Mouse (Mus musculus) limb, embryonic 11.5 days (tissue): Measurements from ENCODE around the gene Prss33. TPM values are rescaled to one million over a fixed set of nuclear protein-coding genes. Genes with fewer than 3 reads are reported as not detected.
"Not testable (repeated sequence)": the region's sequence is repeated elsewhere in the genome, so short reads cannot be mapped to it uniquely, and the experiment has no call there.

Source experiments
- ATAC-seq: fragments of 200-750 bp; cut with Nextera tagmentation; 2 replicates; pipeline ENCODE4 v1.8.0; 2017; ENCODE audit warnings: low read depth; ENCODE audit not compliant: insufficient number of reproducible peaks, low FRiP score, low TSS enrichment
- DNase-seq: peaks from one replicate; pipeline ENCODE4 v3.0.0-alpha.2; 2015; ENCODE audit warnings: low spot score
- H3K27ac ChIP-seq: fragments of 300-500 bp; sonication (generic); replicated peaks from 2 replicates; pipeline ENCODE4 v1.5.1; 2014; ENCODE audit warnings: low read depth, mild to moderate bottlenecking, low read length
- H3K27me3 ChIP-seq: fragments of 300-500 bp; sonication (generic); 2 replicates; pipeline ENCODE4 v1.6.1; 2014; ENCODE audit warnings: mild to moderate bottlenecking, low read length, mixed read lengths; ENCODE audit not compliant: control insufficient read depth, insufficient read depth
- H3K36me3 ChIP-seq: fragments of 300-500 bp; sonication (generic); 2 replicates; pipeline ENCODE4 v1.6.1; 2014; ENCODE audit warnings: mild to moderate bottlenecking, low read length, moderate library complexity, mixed read lengths; ENCODE audit not compliant: control insufficient read depth, insufficient read depth
- H3K4me1 ChIP-seq: fragments of 300-500 bp; sonication (generic); 2 replicates; pipeline ENCODE4 v1.6.1; 2014; ENCODE audit warnings: low read length, mixed read lengths; ENCODE audit not compliant: control insufficient read depth, insufficient read depth
- H3K4me2 ChIP-seq: fragments of 300-500 bp; sonication (generic); 2 replicates; pipeline ENCODE4 v1.6.1; 2014; ENCODE audit warnings: low read depth, mild to moderate bottlenecking, moderate library complexity; ENCODE audit not compliant: severe bottlenecking
- H3K4me3 ChIP-seq: fragments of 300-500 bp; sonication (generic); 2 replicates; pipeline ENCODE4 v1.5.1; 2014; ENCODE audit warnings: low read depth, low read length
- H3K9ac ChIP-seq: fragments of 300-500 bp; sonication (generic); 2 replicates; pipeline ENCODE4 v1.6.1; 2014; ENCODE audit warnings: mild to moderate bottlenecking, low read length
- H3K9me3 ChIP-seq: fragments of 300-500 bp; sonication (generic); 2 replicates; pipeline ENCODE4 v1.6.1; 2016; ENCODE audit warnings: low read length; ENCODE audit not compliant: control insufficient read depth
- WGBS: fragments of 180-500 bp; shearing (Covaris S2); extraction: QIAGEN DNeasy Blood & Tissue Kit; methylation state at CpG from one replicate; pipeline ENCODE4 v1.1.7; 2014; 5-methylcytosine and 5-hydroxymethylcytosine counted together
- polyA plus RNA-seq: library from polyadenylated mRNA; unstranded; fragments of >200 nt; fragmentation: Nextera tagmentation; extraction: Ambion mirVana; gene quantifications from 2 replicates; pipeline ENCODE4 v1.2.1, GENCODE M21; 2014

The Prss33 gene
- polyA plus RNA-seq, result not detected in 2 replicates

DNA sequence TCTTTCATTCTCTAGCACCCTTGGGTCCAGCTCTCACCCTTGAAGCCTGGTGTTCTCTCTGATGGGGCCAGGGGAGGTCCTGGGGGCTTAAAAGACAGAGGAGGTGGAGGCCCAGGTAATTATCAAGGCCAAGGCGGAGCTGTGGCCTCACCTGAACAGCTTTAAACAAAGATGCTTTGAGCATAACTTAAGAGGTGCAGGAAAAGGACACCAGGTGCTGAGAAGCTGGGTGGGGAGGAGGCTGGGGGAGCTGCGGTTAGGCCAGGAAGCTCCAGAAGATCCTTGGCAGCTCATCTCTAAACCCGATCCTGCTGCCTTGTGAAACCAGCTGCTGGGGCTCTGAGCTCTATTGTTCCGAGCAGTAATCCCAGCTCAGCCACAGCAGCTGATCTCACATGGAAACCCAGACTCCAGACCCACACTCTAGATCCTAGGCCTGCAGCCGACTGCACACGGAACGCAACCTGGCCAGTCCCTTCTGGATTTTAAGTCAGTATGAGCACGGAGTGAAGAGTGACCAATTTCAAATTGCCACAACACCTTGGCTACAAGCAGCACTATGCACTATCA lies at the start of gene Prss33:
TSS of gene Prss33 (minus strand) at position 51 of the 570 bp plus-strand sequence.
- Histone ChIP-seq H3K4me3 (no peak within 1 kb of the TSS), H3K4me2 (no peak within 1 kb of the TSS), H3K36me3 (no peaks in the 10 kb centered on the region), H3K9ac (no peak within 1 kb of the TSS), H3K9me3 (no peaks in the 10 kb centered on the region; the same call in 1 of the 2 replicates), H3K27me3 (peaks cover 2% of the 10 kb centered on the region; the same call in 1 of the 2 replicates), H3K4me1 (no peaks in the 10 kb centered on the region), H3K27ac (no peak within 1 kb of the TSS)
- ATAC-seq, result no peak
- DNase-seq, result no peak
- 77% methylated on average over 8 of the region's 8 CpGs for WGBS

DNA sequence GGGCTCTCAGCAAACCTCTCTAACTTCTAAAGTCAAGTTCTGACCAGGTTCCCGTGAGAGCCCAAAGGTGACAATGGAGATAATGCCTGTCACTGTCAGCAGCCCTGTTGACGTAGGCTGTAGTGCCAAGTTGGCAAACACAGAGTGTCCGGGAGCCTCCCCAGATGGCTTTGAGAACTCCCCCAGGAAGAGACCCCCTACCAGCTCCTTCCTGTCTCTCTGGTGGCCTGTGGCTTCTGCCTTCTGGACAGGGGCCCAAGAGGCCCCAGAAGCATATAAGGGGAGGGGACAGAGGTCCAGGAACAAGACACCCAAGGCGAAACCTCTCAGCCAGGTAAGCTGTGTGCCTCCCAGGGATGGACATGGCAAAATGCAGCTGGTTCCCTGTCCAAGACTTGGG lies 44.7 kb upstream of the Prss33 start, which contains the start of the genes Dcpp1 and Dcpp2:
TSS of gene Dcpp1 (plus strand) at position 301 of the 400 bp plus-strand sequence.
TSS of gene Dcpp2 (plus strand) at position 305 of the 400 bp plus-strand sequence.
- H3K36me3 ChIP-seq, H3K27ac ChIP-seq, H3K9me3 ChIP-seq, H3K4me3 ChIP-seq, H3K4me1 ChIP-seq, H3K9ac ChIP-seq, ATAC-seq, DNase-seq, H3K27me3 ChIP-seq, H3K4me2 ChIP-seq: not testable (repeated sequence)
- 76% methylated on average over 4 of the region's 4 CpGs for WGBS

DNA sequence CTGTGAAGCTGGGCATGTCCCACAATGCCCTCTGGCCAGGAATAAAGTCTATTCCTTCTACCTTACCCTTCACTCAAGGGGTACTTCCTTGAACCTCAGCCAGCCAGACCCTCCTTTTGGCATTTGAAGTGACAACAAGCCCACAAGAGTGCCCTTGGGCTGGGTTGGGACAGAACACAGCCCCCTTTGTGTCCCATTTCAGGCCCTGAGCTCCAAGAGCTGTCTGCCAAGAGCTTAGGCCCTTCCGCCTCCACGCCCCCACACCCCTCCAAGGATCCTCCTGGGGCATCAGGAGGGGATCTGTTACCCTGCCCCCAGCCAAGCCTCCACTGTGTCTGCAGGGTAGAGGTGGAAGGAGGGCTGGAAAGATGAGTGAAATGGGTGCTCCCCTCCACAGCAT lies 41.3 kb upstream of the Prss33 start:
- H3K27ac ChIP-seq, result no peak overlapping the region
- ATAC-seq, result no peak
- no peaks in the 10 kb centered on the region for H3K9me3 ChIP-seq
- WGBS, result 94% methylated on average over 2 of the region's 2 CpGs
- H3K27me3 ChIP-seq, result no peaks in the 10 kb centered on the region
- no peak overlapping the region for H3K4me2 ChIP-seq
- H3K4me1 ChIP-seq, result no peaks in the 10 kb centered on the region
- DNase-seq, result no peak
- no peak overlapping the region for H3K9ac ChIP-seq
- H3K4me3 ChIP-seq, result no peak overlapping the region
- H3K36me3 ChIP-seq, result no peaks in the 10 kb centered on the region

DNA sequence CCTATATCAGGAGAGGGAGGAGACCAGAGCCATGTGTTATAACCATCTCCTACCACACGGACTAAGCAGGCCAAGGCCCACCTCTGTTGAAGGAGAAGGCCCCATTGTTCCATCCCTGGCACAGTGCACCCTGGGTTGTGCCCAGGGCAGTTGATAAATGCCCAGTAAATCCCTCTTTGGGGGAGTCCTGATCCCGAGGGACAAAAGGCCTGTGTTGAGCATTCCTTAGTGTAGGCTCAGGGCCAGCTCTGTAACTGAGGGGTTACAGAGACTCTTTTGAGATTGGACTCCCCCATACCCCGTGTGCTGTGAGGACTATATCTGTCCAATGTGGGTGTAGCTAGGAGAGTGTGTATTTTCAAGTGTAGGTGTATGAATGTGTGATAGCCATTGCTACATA lies 40.9 kb upstream of the Prss33 start:
- H3K9me3 ChIP-seq, result no peaks in the 10 kb centered on the region
- H3K36me3 ChIP-seq, result no peaks in the 10 kb centered on the region
- ATAC-seq, result no peak
- no peaks in the 10 kb centered on the region for H3K4me1 ChIP-seq
- no peak overlapping the region for H3K4me2 ChIP-seq
- H3K27me3 ChIP-seq, result no peaks in the 10 kb centered on the region
- DNase-seq, result no peak
- H3K9ac ChIP-seq, result no peak overlapping the region
- H3K4me3 ChIP-seq, result no peak overlapping the region
- no peak overlapping the region for H3K27ac ChIP-seq
- WGBS, result 72% methylated on average over 3 of the region's 3 CpGs

DNA sequence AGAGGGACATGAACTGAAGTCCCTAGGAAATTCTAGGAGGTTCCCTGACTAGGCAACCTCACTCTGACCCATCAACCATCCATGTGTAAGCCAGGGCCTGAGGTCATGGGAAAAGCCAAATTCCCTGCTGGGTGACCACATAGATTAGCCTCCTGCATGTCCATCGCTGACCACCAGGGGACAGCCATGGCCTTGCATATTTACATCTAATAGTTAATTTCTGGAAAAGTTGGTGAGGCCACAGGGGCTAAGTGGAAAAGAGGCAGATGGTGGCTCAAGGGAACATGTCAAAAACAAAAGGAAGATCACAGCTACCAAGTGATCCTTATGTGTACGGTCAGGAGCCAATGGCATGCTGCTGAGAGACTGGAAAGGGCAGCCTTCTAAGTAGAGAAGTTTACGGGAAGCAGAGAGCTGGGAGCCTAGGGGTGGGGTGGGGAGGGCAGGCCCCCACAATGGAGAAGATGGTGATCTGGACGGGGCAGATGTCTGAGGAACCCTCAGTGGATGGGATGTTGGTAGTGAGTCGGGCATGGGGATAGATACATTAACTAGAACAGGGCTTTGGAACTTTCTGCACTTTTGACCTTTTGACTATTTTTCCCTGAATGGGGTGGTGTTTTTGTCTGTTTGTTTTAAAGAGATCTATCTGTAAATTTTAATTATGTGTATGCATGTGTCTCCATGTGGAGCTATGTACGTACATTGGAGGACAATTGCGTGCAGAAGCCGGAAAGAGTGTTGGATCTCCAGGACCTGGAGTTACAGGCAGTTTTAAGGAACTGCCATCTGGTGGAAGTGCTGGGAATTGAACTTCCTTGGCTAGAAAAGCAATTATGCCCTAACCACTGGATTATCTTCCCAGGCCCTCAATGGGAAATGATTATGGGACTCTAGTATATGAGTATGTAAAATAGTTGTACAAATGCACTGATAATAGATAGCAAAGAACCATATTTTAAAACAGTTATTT lies 38.3 kb upstream of the Prss33 start:
- Histone ChIP-seq H3K27me3 (no peaks in the 10 kb centered on the region), H3K4me1 (no peaks in the 10 kb centered on the region), H3K9me3 (no peaks in the 10 kb centered on the region), H3K36me3 (no peaks in the 10 kb centered on the region), H3K4me3 (no peak overlapping the region), H3K9ac (no peak overlapping the region), H3K27ac (no peak overlapping the region), H3K4me2 (no peak overlapping the region)
- ATAC-seq, result no peak
- WGBS, result 51% methylated on average over 8 of the region's 8 CpGs
- DNase-seq, result peak; percentile 66

DNA sequence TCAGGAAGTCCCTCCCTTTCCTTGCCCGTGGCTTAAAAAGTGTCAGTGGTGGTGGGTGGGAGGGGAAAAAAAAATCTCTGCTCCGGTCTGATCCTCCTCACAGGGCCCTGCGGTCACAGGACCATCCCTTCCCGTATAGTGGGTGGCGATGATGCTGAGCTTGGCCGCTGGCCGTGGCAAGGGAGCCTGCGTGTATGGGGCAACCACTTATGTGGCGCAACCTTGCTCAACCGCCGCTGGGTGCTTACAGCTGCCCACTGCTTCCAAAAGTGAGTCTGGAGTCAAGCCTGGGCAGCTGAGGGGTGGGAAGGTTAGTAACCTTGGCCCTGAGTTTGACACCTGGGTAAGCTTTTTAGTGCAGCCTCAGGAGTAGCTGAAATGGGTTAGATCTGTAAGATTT lies 32.7 kb upstream of the Prss33 start:
- Histone ChIP-seq H3K4me2 (no peak overlapping the region), H3K36me3 (no peaks in the 10 kb centered on the region), H3K9me3 (no peaks in the 10 kb centered on the region), H3K4me1 (no peaks in the 10 kb centered on the region), H3K9ac (no peak overlapping the region), H3K27ac (no peak overlapping the region), H3K27me3 (no peaks in the 10 kb centered on the region), H3K4me3 (no peak overlapping the region)
- ATAC-seq (no peak), DNase-seq (no peak)
- WGBS, result 89% methylated on average over 11 of the region's 11 CpGs

DNA sequence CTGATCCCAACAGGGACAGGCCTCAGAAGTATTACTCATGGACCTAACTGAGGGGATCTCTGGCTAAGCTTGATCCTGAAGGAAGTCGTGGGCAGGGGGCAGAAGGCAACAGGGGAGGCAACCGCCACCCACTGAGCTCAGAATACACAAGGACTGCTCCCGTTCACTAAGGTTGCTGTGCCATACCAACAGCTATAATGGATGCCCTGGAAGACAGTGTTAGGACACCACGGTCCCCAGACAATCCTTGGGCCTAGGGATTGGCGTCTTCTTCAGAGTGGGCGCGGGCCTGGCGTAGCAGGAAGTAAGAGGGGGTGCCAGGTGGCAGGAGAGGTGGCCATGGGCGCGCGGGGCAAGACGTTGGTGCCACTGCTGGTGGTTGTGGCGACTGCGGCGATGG lies 31.9 kb upstream of the Prss33 start, which contains the start of gene Prss21:
TSS of gene Prss21 (plus strand) at position 301 of the 400 bp plus-strand sequence.
- ATAC-seq (no peak), DNase-seq (no peak)
- no peak within 1 kb of the TSS for H3K9ac ChIP-seq
- no peaks in the 10 kb centered on the region for H3K36me3 ChIP-seq
- H3K27ac ChIP-seq, result no peak within 1 kb of the TSS
- no peaks in the 10 kb centered on the region for H3K4me1 ChIP-seq
- H3K4me2 ChIP-seq, result no peak within 1 kb of the TSS
- H3K4me3 ChIP-seq, result no peak within 1 kb of the TSS
- WGBS, result 81% methylated on average over 15 of the region's 15 CpGs
- no peaks in the 10 kb centered on the region for H3K9me3 ChIP-seq
- no peaks in the 10 kb centered on the region for H3K27me3 ChIP-seq

DNA sequence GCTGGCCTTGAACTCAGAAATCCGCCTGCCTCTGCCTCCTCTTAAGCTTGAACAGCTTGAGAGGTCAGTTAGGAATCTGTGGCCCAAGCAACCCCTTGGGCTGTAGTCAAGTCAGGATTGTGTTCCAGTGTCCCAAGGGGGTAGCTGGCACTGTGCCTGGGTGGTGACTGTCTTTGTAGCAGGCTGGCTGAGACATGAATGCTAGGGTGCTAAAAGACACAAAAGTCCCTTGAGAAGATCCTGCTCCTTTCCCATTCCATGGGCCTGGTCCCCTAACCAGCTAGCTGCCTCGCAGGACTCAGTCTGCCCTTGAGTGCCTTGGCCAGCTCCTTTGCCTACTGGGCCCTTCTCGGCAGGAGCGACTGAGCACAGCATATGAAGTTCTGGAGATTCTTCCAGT lies 27.1 kb upstream of the Prss33 start:
- H3K9me3 ChIP-seq, result no peaks in the 10 kb centered on the region
- no peaks in the 10 kb centered on the region for H3K4me1 ChIP-seq
- no peaks in the 10 kb centered on the region for H3K36me3 ChIP-seq
- ATAC-seq (no peak), DNase-seq (no peak)
- no peak overlapping the region for H3K4me3 ChIP-seq
- no peak overlapping the region for H3K9ac ChIP-seq
- no peak overlapping the region for H3K27ac ChIP-seq
- no peaks in the 10 kb centered on the region for H3K27me3 ChIP-seq
- WGBS, result 86% methylated on average over 4 of the region's 4 CpGs
- no peak overlapping the region; the same call in 1 of the 2 replicates for H3K4me2 ChIP-seq
